Comparison of ENCODE assay signal across 24 mouse cellular contexts in genomic region chr13:57353976-57354375, GRCm38 (mm10).
DNase-seq lines count a peak whose midpoint lies in the region; ATAC-seq lines count a peak whose summit lies in the region.
"Had no signal": no experiment of that assay in that cellular context is flagged by ENCODE, and none has a peak within 500 bp of the region (broad histone marks: within the 10 kb centered on the region; RNA-seq: fewer than 3 reads in every experiment).

No protein-coding gene starts in this region.

- H3K27ac ChIP-seq in kidney, embryonic 14.5 days (ENCODE audit: low read depth, low read length): no peak overlapping the region
- no peak overlapping the region for H3K27ac ChIP-seq in limb, embryonic 15.5 days
- H3K27ac ChIP-seq: embryonic facial prominence, embryonic 10.5 days; gastrocnemius, adult 2 months; heart, embryonic 10.5 days; intestine, embryonic 15.5 days; kidney, embryonic 15.5 days; left cerebral cortex, adult 2 months had no signal

- H3K4me2 ChIP-seq in kidney, embryonic 14.5 days (replicated peaks; ENCODE audit: low read depth, low read length): no peak overlapping the region
- 0 out of 2 replicates have a peak overlapping the region, but pooled peaks have one; percentile 10 for H3K4me2 ChIP-seq in limb, embryonic 15.5 days
- H3K4me2 ChIP-seq: intestine, embryonic 15.5 days; kidney, embryonic 15.5 days had no signal

- H3K27me3 ChIP-seq in kidney, embryonic 14.5 days (ENCODE audit: control insufficient read depth, insufficient read depth, low read length): no peaks in the 10 kb centered on the region
- H3K27me3 ChIP-seq in limb, embryonic 15.5 days: no peaks in the 10 kb centered on the region
- H3K27me3 ChIP-seq: CH12.LX; intestine, embryonic 15.5 days; kidney, embryonic 15.5 days; Patski had no signal

- no peaks in the 10 kb centered on the region for H3K4me1 ChIP-seq in kidney, embryonic 14.5 days (ENCODE audit: control insufficient read depth, insufficient read depth, low read length)
- peaks cover 12% of the 10 kb centered on the region for H3K4me1 ChIP-seq in limb, embryonic 15.5 days
- H3K4me1 ChIP-seq: embryonic facial prominence, embryonic 10.5 days; intestine, embryonic 15.5 days; kidney, embryonic 15.5 days had no signal

- H3K4me3 ChIP-seq in kidney, embryonic 14.5 days (ENCODE audit: low read length): no peak overlapping the region
- H3K4me3 ChIP-seq in limb, embryonic 15.5 days: no peak overlapping the region
- H3K4me3 ChIP-seq: embryonic facial prominence, embryonic 10.5 days; gastrocnemius, adult 2 months; heart, embryonic 10.5 days; intestine, embryonic 15.5 days; kidney, embryonic 15.5 days; left cerebral cortex, adult 2 months had no signal

- DNase-seq in heart, adult 11 months: peak; percentile 91
- DNase-seq in heart, postnatal 36 days: no peak
- peak; percentile 13 to 26 for DNase-seq in kidney, postnatal 4 days
- DNase-seq in forelimb bud, embryonic 11.5 days (ENCODE audit: low read depth, low spot score): peak; percentile 51
- DNase-seq in adrenal gland, postnatal 36 days: no peak
- DNase-seq: adrenal gland, adult 8-10 months; B cell, adult 2 months; cerebellum, adult 8-10 months; gastrocnemius, adult 2 months; lung, postnatal 14 days; thymus, adult 18-20 months; thymus, postnatal 36 days had no signal

- intact Hi-C loops in heart, postnatal 36 days (cut with DNase I): no loop called here

- H3K9ac ChIP-seq in kidney, embryonic 14.5 days (ENCODE audit: low read depth, low read length): no peak overlapping the region
- H3K9ac ChIP-seq in limb, embryonic 15.5 days: no peak overlapping the region
- H3K9ac ChIP-seq: intestine, embryonic 15.5 days; kidney, embryonic 15.5 days had no signal

- no peaks in the 10 kb centered on the region for H3K36me3 ChIP-seq in kidney, embryonic 14.5 days (ENCODE audit: control insufficient read depth, insufficient read depth, low read length)
- no peaks in the 10 kb centered on the region for H3K36me3 ChIP-seq in limb, embryonic 15.5 days
- H3K36me3 ChIP-seq: embryonic facial prominence, embryonic 10.5 days; G1E; heart, embryonic 10.5 days; intestine, embryonic 15.5 days; kidney, embryonic 15.5 days had no signal

- no peaks in the 10 kb centered on the region for H3K9me3 ChIP-seq in kidney, embryonic 14.5 days (ENCODE audit: control insufficient read depth, low read length)
- no peaks in the 10 kb centered on the region for H3K9me3 ChIP-seq in limb, embryonic 15.5 days
- H3K9me3 ChIP-seq: embryonic facial prominence, embryonic 10.5 days; heart, embryonic 10.5 days; intestine, embryonic 15.5 days; kidney, embryonic 15.5 days had no signal

- no peak for ATAC-seq in kidney, embryonic 14.5 days (ENCODE audit: low FRiP score, low TSS enrichment)
- no peak for ATAC-seq in limb, embryonic 15.5 days (ENCODE audit: insufficient number of reproducible peaks, low FRiP score, low TSS enrichment, low read depth)
- ATAC-seq: hindbrain, embryonic 16.5 days; intestine, embryonic 15.5 days; midbrain, embryonic 16.5 days; Patski had no signal

- WGBS in kidney, embryonic 14.5 days: 59% methylated on average over 3 of the region's 3 CpGs
- 27% methylated on average over 3 of the region's 3 CpGs for WGBS in limb, embryonic 15.5 days

Comparison
In these comparisons a context has a peak if more than half of its experiments do, and no peak if none do; other contexts are left out.
1. DNase-seq: peak in heart, adult 11 months (single experiment), kidney, postnatal 4 days (2 of 2) and forelimb bud, embryonic 11.5 days (single experiment); none in heart, postnatal 36 days (0 of 2) and adrenal gland, postnatal 36 days (0 of 2).